Mouse (Mus musculus) bone marrow, adult 2 months (tissue): ENCODE results near the gene Tnfaip2.

Experiments
- CTCF ChIP-seq: fragments of 200-500 bp; IDR thresholded peaks from 2 replicates; pipeline ENCODE4 v1.5.1; 2011; ENCODE audit warnings: low read length, control low read depth; ENCODE audit not compliant: control insufficient read depth, insufficient read depth
- POLR2A ChIP-seq: fragments of 200-500 bp; IDR thresholded peaks from 2 replicates; pipeline ENCODE4 v1.6.1; 2011; ENCODE audit warnings: low read depth, mild to moderate bottlenecking, control low read depth, low read length, borderline replicate concordance; ENCODE audit not compliant: control insufficient read depth

DNA sequence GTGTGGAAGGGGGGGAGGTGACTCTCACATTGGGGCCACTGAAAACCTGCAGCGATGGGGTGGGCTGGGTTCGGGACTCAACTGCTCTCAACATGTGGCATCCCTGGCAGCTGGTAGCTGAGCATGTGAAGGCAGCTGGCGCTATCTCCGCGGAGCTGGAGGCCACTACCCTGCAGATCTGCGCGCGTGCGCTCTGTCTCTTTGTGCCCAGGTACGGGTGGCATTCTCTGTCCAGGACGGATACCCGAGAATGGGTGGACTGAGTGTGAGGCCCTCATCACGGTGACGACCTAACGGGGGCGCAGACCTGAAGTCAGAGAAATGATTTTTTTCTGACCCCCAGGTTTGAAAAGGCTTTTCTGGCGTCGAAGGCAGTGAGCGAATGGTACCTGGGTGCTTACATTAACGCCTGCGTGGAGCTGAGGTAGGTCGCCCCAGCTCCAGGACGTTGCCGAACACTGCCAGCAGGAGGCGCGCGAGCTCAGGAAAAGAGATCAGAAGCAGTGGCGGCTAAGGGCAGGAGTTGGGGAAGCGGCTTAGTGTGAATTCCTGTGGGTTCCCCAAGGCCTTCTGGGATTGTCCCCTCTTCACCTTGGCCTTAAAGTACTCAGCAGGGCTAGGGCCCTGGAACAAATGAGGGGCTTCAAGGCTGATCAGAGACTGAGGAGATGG lies 16.3 kb upstream of the Tnfaip2 start:
- TF ChIP-seq CTCF (peak; percentile 98), POLR2A (no peak)
